Mouse (Mus musculus) lung, postnatal 0 days (tissue): Measurements from ENCODE around the gene Mgst3.
A peak's percentile ranks its signal among the peaks of the same experiment; 100 is the strongest.

ENCODE experiments used
- CTCF ChIP-seq: IDR thresholded peaks from 2 replicates; pipeline ENCODE4 v1.5.1; 2016; ENCODE audit warnings: antibody characterized with exemption, mild to moderate bottlenecking
- EP300 ChIP-seq: IDR thresholded peaks from 2 replicates; pipeline ENCODE4 v1.6.1; 2016; ENCODE audit warnings: antibody characterized with exemption, mild to moderate bottlenecking, control low read depth

GRCm38 (mm10) chr1:167369905-167370304 is 23.7 kb downstream of the Mgst3 start:
- peak; percentile 99 for TF ChIP-seq CTCF
- TF ChIP-seq EP300: no peak
